Mouse (Mus musculus) Patski (cell line): ENCODE results near the gene Sipa1l1. TPM values are rescaled to one million over a fixed set of nuclear protein-coding genes. Genes with fewer than 3 reads are reported as not detected.

Experiments used
- ATAC-seq: fragments of 100-300 bp; one replicate; pipeline ENCODE4 v1.8.0; 2021
- CTCF ChIA-PET: fragments of 350-600 bp; sonication (Branson Sonifier 250); formaldehyde crosslinking; loops from one replicate; lab custom pipeline; 2022; ENCODE audit warnings: inconsistent platforms; lab: Charles Lee
- POLR2A ChIA-PET: fragments of 350-600 bp; sonication (Branson Sonifier 250); formaldehyde crosslinking; loops from one replicate; lab custom pipeline; 2022; ENCODE audit warnings: antibody characterized with exemption, inconsistent platforms; lab: Charles Lee
- DNase-seq: peaks from one replicate; pipeline ENCODE4 v3.0.0-alpha.2; 2011; ENCODE audit warnings: low read depth, low spot score
- H3K27me3 ChIP-seq: fragments of 371-371 bp; one replicate; pipeline ENCODE4 v1.5.1; 2021
- CTCF ChIP-seq: fragments of 100-300 bp; IDR thresholded peaks from one replicate; pipeline ENCODE4 v1.5.1; 2021
- in situ Hi-C: fragments of 300-500 bp; cut with MboI; formaldehyde crosslinking; loops from 3 replicates; pipeline ENCODE4 v1.11.1; 2018; ENCODE audit warnings: low pct_unique_long_range_greater_than_20kb, mixed read lengths
- polyA plus RNA-seq: library from polyadenylated mRNA; unstranded; gene quantifications from one replicate; pipeline ENCODE4 v1.2.3, GENCODE M21; 2021

Sipa1l1 gene
- polyA plus RNA-seq, 1 experiment from 2014 or later: 26.0 TPM

DNA sequence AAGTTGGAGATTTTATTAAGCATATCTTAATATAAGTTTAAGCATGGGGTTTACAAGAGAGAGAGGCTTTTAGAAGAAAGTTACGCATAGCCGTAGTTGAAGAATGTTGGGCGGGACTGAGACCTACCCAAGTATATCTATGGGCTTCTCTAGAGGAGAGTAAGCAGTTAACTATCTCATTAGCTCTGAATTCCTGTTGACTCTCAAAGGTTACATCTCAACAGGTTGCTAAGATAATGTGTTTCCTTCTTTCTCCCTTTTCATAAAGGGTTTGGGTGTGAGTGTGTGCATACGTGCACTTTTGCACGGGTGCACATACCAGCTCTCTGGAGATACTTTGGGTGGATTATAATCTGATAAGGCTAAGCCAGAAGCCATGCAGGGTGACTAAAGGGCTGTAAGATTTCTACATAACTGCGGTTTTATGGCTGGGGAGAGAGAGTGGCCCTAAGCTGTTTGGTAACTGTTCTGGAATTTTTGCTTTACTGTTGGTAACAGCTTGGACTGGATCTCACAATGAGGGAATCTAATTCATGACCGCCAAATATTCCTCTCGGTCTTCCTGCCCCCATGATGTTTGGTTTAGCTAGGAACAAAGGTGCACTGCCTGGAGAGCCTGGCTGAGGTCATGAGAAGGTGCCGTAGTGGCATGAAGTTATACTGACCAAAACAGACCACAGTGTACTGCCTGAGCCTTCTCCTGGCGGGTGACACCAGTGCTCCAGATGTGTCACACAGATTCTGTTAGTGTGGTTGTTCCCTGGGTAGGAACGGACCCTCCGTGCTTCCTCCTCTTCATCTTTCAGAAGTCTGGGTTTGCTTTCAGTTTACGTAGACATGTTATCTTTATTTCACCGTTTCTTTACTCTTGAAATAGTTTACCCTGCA, 78.5 kb downstream of the Sipa1l1 start:
- no peak for TF ChIP-seq CTCF

GRCm38 (mm10) chr12:82248501-82248900, 79.4 kb downstream of the Sipa1l1 start:
- CTCF ChIA-PET: no interaction called here
- POLR2A ChIA-PET: no interaction called here
- no peaks in the 10 kb centered on the region for H3K27me3 ChIP-seq
- ATAC-seq (no peak), DNase-seq (no peak)
- TF ChIP-seq CTCF: no peak
- in situ Hi-C loops: no loop called here

More for the DNA sequence above, 78.5 kb downstream of the Sipa1l1 start:
- ChIA-PET CTCF (interaction anchor here (0.9 kb wide), 1 partner anchor 19 kb away, joined by 3 read pairs; no protein-coding TSS in a partner anchor), POLR2A (no interaction called here)
- ATAC-seq: no peak
- no peaks in the 10 kb centered on the region for H3K27me3 ChIP-seq
- peak; percentile 30 for DNase-seq
- in situ Hi-C loops: no loop called here

DNA sequence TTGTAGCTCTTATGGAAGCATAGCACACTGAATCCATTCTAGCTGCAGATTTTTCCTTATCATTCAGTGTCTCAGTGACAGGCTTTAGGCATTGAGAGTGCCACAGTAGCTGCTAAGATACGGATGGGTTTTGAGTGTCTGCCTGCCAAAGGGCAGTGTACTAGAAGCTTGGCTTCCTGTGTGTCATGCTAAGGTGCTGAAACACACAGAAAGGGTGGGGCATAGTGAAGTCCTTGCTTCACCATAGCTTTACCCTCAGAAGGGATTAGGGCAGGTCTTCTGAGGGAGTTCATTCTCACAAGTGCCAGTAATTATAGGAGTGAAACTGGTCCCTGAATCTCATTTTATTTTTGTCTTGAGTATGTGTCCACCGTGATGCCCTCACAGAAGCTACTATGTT, 82.2 kb downstream of the Sipa1l1 start:
- CTCF ChIA-PET: no interaction called here
- no peak for DNase-seq
- POLR2A ChIA-PET: interaction anchor here (0.6 kb wide), 1 partner anchor 208 kb away, joined by 3 read pairs; no protein-coding TSS in a partner anchor
- TF ChIP-seq CTCF: no peak
- H3K27me3 ChIP-seq: no peaks in the 10 kb centered on the region
- in situ Hi-C loops: no loop called here
- no peak for ATAC-seq

DNA sequence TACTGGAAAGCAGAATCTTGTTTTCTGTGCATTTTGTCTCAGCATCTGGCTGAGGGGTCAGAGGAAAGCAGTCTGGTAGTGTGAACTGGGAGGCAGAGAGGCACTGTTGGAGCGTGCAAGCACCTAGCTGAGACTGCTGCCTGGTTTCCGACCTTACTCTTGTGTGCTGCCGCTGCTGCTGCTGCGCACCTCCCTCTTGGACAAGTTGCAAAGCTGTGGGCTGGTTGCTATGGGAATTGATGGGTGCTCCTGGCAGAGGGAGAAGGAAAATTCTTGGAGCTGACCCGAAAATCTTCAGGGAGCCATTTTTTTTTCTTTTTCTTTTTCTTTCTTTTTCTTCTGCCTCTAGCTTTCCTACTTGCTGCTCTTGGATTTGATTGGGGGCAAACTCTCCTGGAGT, 85.0 kb downstream of the Sipa1l1 start:
- DNase-seq: no peak
- in situ Hi-C loops: no loop called here
- H3K27me3 ChIP-seq: no peaks in the 10 kb centered on the region
- POLR2A ChIA-PET: no interaction called here
- CTCF ChIA-PET: no interaction called here
- ATAC-seq: no peak
- no peak for TF ChIP-seq CTCF

DNA sequence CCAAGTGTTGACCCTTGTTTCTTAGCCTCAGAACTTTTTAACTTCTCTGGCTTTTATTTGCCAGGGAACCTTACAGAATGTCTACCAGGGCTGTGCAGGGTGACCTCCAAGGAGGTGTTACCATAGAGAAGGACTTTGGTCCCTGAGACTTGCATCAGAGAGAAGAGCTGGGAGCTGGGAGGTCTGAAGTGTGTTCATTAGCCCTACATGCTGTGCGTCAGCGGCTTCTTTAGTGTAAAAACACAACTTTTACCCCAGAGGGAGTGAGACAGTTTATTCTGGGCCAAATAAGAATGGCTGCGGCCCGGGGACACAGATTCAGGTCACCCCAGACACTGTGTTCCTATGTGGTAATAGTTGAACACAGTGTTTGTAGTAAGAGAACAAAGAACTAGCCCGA, 86.9 kb downstream of the Sipa1l1 start:
- H3K27me3 ChIP-seq: no peaks in the 10 kb centered on the region
- CTCF ChIA-PET: interaction anchor here (1.2 kb wide), 1 partner anchor 83 kb away, joined by 3 read pairs; no protein-coding TSS in a partner anchor
- ATAC-seq (no peak), DNase-seq (no peak)
- in situ Hi-C loops: no loop called here
- TF ChIP-seq CTCF: no peak
- POLR2A ChIA-PET: no interaction called here

DNA sequence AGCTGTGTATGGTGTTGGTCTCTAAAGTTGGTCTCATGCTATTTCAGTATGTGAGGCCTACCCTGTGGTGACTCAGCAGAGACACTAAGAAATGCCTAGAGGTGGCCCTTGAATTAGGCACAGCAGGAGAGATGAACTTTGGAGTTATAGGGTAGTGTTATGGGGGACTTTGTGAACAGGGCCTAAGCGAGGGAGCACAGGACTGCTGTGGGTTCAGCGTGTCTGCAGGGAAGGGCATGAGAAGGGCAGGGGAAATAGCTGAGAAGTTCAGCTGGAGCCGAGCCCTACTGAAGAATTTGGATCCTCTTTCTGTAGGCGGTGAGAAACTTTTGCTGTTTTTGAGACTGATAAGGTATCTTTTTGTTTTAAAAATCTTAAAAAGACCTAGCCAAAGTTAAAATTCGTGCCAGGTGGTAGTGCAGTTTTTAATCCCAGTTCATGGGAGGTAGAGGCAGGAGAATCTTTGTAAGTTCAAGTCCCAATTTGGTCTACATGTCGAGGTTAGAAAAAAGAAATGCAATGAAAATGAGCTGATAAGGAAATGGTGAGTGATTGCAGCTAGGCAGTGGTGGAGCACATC, 87.9 kb downstream of the Sipa1l1 start:
- in situ Hi-C loops: no loop called here
- ATAC-seq (no peak), DNase-seq (no peak)
- H3K27me3 ChIP-seq: no peaks in the 10 kb centered on the region
- ChIA-PET POLR2A (no interaction called here), CTCF (no interaction called here)
- TF ChIP-seq CTCF: no peak

GRCm38 (mm10) chr12:82257994-82258785, 89.1 kb downstream of the Sipa1l1 start:
- CTCF ChIA-PET: no interaction called here
- DNase-seq (peak; percentile 27), ATAC-seq (peak; percentile 62)
- H3K27me3 ChIP-seq: no peaks in the 10 kb centered on the region
- POLR2A ChIA-PET: interaction anchor here (0.6 kb wide), 1 partner anchor 37 kb away, joined by 4 read pairs; no protein-coding TSS in a partner anchor
- in situ Hi-C loops: no loop called here
- TF ChIP-seq CTCF: no peak

DNA sequence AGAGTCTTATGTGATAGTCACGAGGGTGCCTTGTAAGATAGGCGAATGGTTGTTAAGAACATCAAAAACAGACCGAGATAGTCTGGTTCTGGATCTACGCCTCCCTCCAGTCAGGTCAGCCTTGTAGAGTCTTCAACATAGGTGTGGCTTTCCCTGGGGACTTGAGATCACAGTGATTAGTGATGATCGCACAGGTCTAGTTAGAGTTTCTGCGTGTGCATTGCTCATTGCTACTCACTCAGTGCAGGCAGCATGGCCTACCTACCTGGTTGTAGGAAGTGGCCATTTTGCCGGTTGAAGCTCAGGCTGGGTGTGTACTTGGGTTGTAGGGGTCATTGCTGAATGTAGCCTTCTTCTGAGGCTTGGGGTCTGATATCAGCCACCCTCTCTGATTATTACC, 94.3 kb downstream of the Sipa1l1 start:
- H3K27me3 ChIP-seq: no peaks in the 10 kb centered on the region
- in situ Hi-C loops: no loop called here
- no peak for TF ChIP-seq CTCF
- POLR2A ChIA-PET: no interaction called here
- CTCF ChIA-PET: interaction anchor here (0.9 kb wide), 1 partner anchor 9 kb away, joined by 3 read pairs; no protein-coding TSS in a partner anchor
- no peak for DNase-seq
- no peak for ATAC-seq

DNA sequence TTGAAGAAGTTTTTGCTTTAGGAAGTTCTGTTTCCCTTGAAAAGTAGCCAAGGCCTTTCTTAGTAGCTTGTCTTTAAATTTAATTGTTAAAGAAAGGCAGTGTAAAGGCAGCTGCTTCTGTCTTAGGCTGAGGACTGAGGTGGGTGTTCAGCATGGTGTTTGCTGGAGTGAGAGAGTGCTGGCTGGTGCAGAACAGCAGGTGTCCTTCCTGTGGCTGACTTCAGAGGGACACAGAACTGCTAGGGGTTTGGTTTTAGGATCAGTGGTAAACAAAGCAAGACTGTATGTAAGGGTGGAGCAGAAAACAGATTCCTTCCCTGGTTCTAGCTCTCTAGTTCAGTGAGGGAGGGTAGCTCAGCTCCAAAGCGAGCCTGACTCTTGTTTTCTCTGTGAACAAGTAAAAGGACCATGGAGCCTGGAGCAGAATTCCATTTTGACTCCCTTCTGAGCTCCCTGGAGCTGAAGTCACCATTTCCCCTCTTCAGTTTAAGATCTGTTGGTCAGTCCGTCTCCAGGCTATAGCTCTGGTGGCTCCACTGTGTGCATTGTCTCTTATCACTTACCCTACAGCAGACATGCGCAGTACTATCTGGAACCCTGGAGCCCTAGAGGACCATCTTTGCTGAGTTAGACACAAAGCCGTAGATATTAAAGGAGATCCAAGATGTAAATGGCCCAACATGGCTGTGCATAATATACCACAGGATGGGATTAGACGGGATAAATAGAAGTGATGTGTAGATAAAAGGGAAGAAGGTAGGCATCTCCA, 95.1 kb downstream of the Sipa1l1 start:
- DNase-seq (no peak), ATAC-seq (no peak)
- in situ Hi-C loops: no loop called here
- POLR2A ChIA-PET: no interaction called here
- CTCF ChIA-PET: no interaction called here
- no peaks in the 10 kb centered on the region for H3K27me3 ChIP-seq
- TF ChIP-seq CTCF: no peak
